Mouse (Mus musculus): ENCODE measurements at regions not wholly inside any gene's neighbourhood (a gene's known extent, or its start where the extent isn't known, plus 50 kb on each side); places are given as distances from the start of the nearest gene placed in this dataset.

DNA sequence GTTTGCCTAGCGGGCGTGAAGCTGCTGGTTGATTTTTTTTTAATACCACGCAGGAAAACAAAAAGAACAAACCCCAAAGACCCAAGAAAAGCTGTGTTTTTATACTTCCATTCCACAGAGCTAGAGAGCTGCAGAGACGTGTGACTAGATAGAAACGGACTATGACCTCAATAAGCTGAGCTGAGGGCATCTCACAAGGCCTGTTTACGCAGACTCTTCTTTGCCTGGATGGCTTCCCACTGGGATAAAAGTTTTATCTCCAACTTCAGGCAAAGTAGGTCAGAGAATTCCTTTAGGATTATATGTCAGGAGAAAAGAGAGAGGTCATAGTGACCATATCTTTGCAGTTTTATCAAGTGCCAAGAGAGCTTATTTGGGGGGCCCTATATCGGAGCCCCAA lies 199.4 kb downstream of the Mreg start:
- H3K9me3 ChIP-seq (ENCODE audit: control insufficient read depth, low read length): no peaks in the 10 kb centered on the region
- no peak overlapping the region for H3K4me3 ChIP-seq (ENCODE audit: low read length)
- H3K27ac ChIP-seq (ENCODE audit: low read depth, low read length): no peak overlapping the region
- no peaks in the 10 kb centered on the region for H3K27me3 ChIP-seq (replicated peaks; ENCODE audit: control insufficient read depth, insufficient read depth, low read length)
- no peak for ATAC-seq
- no peak overlapping the region for H3K4me2 ChIP-seq (ENCODE audit: low read length)
- H3K4me1 ChIP-seq (ENCODE audit: control insufficient read depth, insufficient read depth, low read depth, low read length): no peaks in the 10 kb centered on the region
- H3K36me3 ChIP-seq (ENCODE audit: control insufficient read depth, insufficient read depth, low read length): no peaks in the 10 kb centered on the region
- no peak overlapping the region for H3K9ac ChIP-seq (ENCODE audit: low read depth, low read length)
- 70% methylated on average over 7 of the region's 7 CpGs for WGBS

DNA sequence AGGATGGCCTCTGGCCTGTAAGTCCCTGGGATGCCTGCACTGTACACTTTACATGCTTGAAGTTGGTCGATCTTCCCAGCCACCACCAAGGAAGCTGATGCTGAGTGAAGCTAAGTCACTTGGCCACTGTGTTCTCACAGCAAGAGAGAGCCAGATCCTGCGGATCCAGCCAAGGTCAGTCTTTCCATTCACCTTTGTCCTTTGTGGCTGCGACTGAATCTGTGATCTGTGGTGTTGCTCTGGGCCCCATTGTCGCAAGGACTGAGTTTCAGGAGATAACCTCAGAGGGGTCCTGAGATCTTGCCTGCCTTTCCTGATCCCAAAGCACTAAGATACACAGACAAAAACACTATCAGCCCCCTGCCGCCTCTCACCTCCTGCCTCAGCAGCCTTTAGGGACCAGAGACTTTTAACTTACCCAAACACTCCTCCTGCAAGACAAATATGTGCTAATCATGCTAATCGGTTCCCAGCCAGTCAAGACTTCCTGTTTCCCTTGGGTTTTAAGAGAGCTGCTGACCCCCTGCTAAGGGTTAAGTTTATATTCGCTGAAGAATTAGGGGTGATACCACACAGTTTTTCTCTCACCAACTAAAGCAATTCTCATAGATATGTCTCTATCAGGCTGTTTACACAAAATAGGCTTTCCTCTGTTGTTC lies 202.7 kb downstream of the Mreg start:
- WGBS: 58% methylated on average over 7 of the region's 7 CpGs
- Histone ChIP-seq H3K4me3 (ENCODE audit: low read length) (no peak overlapping the region), H3K9ac (ENCODE audit: low read depth, low read length) (no peak overlapping the region), H3K36me3 (ENCODE audit: control insufficient read depth, insufficient read depth, low read length) (no peaks in the 10 kb centered on the region), H3K27ac (ENCODE audit: low read depth, low read length) (no peak overlapping the region), H3K4me1 (ENCODE audit: control insufficient read depth, insufficient read depth, low read depth, low read length) (no peaks in the 10 kb centered on the region), H3K9me3 (ENCODE audit: control insufficient read depth, low read length) (no peaks in the 10 kb centered on the region), H3K27me3 (replicated peaks; ENCODE audit: control insufficient read depth, insufficient read depth, low read length) (no peaks in the 10 kb centered on the region), H3K4me2 (ENCODE audit: low read length) (no peak overlapping the region)
- no peak for ATAC-seq

DNA sequence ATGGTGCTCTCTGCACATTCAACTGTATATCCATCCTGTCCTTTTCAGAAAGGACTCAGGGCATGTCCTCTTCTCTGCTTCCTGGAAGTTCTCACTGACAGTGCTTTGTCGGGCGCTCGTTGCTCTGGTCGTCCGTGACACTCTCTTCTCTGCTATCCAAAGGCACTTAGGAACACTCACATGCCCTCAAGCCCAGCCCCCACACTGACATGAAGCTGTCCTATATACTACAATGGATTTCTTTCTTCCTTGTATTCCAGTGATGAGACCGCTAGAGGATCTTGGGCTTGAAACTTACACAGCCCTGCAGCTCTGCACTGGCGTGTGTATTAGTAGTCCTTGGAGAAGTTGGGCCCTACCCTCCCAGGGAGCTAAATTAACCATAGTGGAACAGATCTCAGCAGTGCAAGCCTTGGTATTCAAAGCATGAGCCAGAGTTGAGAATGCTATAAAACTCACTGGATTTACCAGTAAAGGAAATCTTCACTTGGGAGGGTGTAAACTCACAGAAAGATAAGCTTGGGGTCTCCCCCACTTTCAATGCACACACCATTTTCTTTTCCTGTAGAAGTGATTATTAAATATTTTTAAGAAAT lies 205.3 kb downstream of the Mreg start:
- no peaks in the 10 kb centered on the region for H3K4me1 ChIP-seq (ENCODE audit: control insufficient read depth, insufficient read depth, low read depth, low read length)
- H3K4me2 ChIP-seq (ENCODE audit: low read length): no peak overlapping the region
- WGBS: 56% methylated on average over 7 of the region's 7 CpGs
- H3K4me3 ChIP-seq (ENCODE audit: low read length): no peak overlapping the region
- H3K36me3 ChIP-seq (ENCODE audit: control insufficient read depth, insufficient read depth, low read length): no peaks in the 10 kb centered on the region
- no peak overlapping the region for H3K9ac ChIP-seq (ENCODE audit: low read depth, low read length)
- H3K9me3 ChIP-seq (ENCODE audit: control insufficient read depth, low read length): no peaks in the 10 kb centered on the region
- H3K27ac ChIP-seq (ENCODE audit: low read depth, low read length): no peak overlapping the region
- no peaks in the 10 kb centered on the region for H3K27me3 ChIP-seq (replicated peaks; ENCODE audit: control insufficient read depth, insufficient read depth, low read length)
- no peak for ATAC-seq

DNA sequence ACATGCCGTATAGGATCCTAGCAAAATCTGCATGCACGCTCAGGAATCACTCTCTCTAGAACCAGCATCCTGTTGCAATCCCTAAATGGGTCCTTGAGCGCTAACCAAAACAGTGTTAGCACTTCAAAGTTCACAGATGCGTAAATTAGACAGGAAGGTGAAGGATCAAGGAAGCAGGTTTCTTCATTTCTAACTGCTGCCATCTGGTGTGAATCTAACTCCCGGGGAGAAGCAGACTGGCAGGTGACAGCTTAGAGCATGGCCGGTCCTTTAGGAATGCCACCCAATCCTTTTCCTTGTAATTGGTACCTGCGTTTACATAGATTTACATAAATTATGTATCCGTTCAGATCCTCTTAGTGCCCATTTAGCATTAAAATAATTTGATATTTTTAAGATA lies 206.2 kb downstream of the Mreg start:
- no peaks in the 10 kb centered on the region for H3K9me3 ChIP-seq (ENCODE audit: control insufficient read depth, low read length)
- H3K4me2 ChIP-seq (ENCODE audit: low read length): no peak overlapping the region
- WGBS: 42% methylated on average over 8 of the region's 8 CpGs
- H3K36me3 ChIP-seq (ENCODE audit: control insufficient read depth, insufficient read depth, low read length): no peaks in the 10 kb centered on the region
- H3K9ac ChIP-seq (ENCODE audit: low read depth, low read length): no peak overlapping the region
- no peak overlapping the region for H3K4me3 ChIP-seq (ENCODE audit: low read length)
- no peaks in the 10 kb centered on the region for H3K27me3 ChIP-seq (replicated peaks; ENCODE audit: control insufficient read depth, insufficient read depth, low read length)
- H3K4me1 ChIP-seq (ENCODE audit: control insufficient read depth, insufficient read depth, low read depth, low read length): no peaks in the 10 kb centered on the region
- ATAC-seq: no peak; the same call in 1 of the 2 replicates
- H3K27ac ChIP-seq (ENCODE audit: low read depth, low read length): no peak overlapping the region

DNA sequence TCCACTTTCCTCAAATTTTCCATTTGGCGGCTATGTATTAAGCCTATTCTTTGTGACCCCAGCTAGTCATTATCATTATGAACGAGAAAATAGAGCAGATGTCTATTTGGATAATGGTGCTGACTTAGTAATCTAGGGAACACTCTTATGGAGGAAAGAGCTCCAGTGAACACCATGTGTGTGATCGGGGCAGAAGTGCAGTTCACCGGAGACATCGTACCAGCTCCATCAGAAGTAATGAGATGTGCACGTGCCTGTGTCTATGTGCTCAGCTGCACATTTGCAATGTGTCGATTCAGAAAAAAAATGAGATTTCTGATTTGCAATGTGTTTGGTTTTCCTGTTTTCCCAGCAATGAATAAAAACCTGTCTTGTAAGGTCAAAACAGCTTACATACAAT lies 206.6 kb downstream of the Mreg start:
- no peak overlapping the region for H3K9ac ChIP-seq (ENCODE audit: low read depth, low read length)
- H3K36me3 ChIP-seq (ENCODE audit: control insufficient read depth, insufficient read depth, low read length): no peaks in the 10 kb centered on the region
- ATAC-seq: no peak
- no peak overlapping the region for H3K4me3 ChIP-seq (ENCODE audit: low read length)
- H3K9me3 ChIP-seq (ENCODE audit: control insufficient read depth, low read length): no peaks in the 10 kb centered on the region
- H3K27ac ChIP-seq (ENCODE audit: low read depth, low read length): no peak overlapping the region
- no peaks in the 10 kb centered on the region for H3K27me3 ChIP-seq (replicated peaks; ENCODE audit: control insufficient read depth, insufficient read depth, low read length)
- 61% methylated on average over 7 of the region's 7 CpGs for WGBS
- H3K4me2 ChIP-seq (ENCODE audit: low read length): no peak overlapping the region
- no peaks in the 10 kb centered on the region for H3K4me1 ChIP-seq (ENCODE audit: control insufficient read depth, insufficient read depth, low read depth, low read length)

DNA sequence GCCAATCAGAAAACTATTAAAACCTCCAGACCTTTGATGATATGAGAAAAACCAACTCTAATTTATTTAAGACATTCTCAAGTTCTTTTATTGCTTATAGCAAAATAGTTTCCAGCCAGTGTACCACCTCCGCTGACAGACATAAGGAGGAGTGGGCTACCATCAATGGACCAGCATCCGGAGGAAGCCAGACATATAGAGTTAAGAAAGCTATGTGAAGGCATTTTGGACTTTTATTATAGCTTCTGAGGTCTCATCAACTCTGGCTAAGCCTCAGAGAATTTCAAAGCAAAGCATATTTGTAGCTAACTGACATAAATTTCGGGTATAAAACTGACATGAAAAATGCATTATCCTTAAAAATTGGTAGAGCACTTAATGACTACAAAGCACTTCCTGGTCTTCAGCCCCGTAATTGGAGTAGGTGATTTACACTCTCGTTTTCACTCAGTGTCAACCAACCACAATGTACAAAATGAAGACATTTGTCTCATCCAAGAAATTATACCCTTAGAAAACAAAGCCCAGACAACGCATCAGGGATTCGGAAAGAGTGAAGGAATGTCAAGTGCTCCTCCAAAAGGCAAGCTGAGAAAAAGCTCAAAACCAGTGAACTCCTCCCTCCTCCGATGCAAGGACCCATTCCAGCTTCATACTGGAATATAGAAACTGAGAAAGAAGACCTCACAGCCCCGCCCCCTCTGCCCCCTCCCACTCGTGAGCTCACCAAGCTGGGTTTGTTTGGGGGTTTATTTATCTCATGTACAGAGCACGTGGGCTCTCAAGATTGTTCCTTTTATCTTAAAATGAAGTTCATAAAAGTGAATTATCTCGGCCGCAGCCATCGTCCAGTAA lies 208.5 kb downstream of the Mreg start:
- no peak overlapping the region for H3K27ac ChIP-seq (ENCODE audit: low read depth, low read length)
- WGBS: 85% methylated on average over 14 of the region's 14 CpGs
- no peaks in the 10 kb centered on the region for H3K36me3 ChIP-seq (ENCODE audit: control insufficient read depth, insufficient read depth, low read length)
- no peak overlapping the region for H3K4me2 ChIP-seq (ENCODE audit: low read length)
- H3K9ac ChIP-seq (ENCODE audit: low read depth, low read length): no peak overlapping the region
- no peak for ATAC-seq
- no peak overlapping the region for H3K4me3 ChIP-seq (ENCODE audit: low read length)
- H3K4me1 ChIP-seq (ENCODE audit: control insufficient read depth, insufficient read depth, low read depth, low read length): no peaks in the 10 kb centered on the region
- no peaks in the 10 kb centered on the region for H3K27me3 ChIP-seq (replicated peaks; ENCODE audit: control insufficient read depth, insufficient read depth, low read length)
- H3K9me3 ChIP-seq (ENCODE audit: control insufficient read depth, low read length): no peaks in the 10 kb centered on the region

DNA sequence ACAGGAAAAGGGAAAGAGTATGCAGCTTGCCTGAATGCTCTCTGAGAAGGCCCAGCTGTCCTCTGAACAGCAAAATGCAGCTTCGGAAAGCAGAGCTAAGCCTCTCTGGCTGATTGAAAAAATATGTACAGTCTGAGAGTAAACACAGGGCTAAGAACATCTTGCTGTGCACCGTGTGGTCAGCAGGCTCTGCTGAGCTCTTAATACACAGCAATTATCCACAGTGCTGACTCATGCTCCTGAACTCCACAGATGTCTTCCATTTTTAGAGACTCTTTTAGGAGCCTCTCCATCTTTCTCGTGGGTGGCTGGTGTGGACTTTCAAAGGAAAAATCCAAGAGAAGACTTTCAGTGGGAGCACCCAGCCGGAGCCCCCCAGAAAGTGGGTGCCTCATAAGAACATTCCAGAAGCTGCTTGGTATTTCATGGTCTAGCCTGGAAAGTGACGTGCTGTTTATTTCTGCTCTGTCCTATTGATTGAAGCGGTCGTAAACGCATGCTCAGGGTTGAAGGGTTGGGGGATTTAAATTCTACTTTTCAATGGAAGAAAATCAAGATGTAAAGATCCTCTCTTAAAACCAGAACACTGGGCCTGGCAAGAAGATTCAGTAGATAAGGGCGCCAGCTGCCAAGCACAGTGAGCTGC lies 209.5 kb downstream of the Mreg start:
- no peak overlapping the region for H3K4me3 ChIP-seq (ENCODE audit: low read length)
- H3K9ac ChIP-seq (ENCODE audit: low read depth, low read length): no peak overlapping the region
- no peak overlapping the region; the same call in 1 of the 2 replicates for H3K27ac ChIP-seq (ENCODE audit: low read depth, low read length)
- H3K9me3 ChIP-seq (ENCODE audit: control insufficient read depth, low read length): no peaks in the 10 kb centered on the region
- H3K4me2 ChIP-seq (ENCODE audit: low read length): no peak overlapping the region
- ATAC-seq: peak; percentile 67
- no peaks in the 10 kb centered on the region for H3K27me3 ChIP-seq (replicated peaks; ENCODE audit: control insufficient read depth, insufficient read depth, low read length)
- WGBS: 85% methylated on average over 9 of the region's 9 CpGs
- H3K36me3 ChIP-seq (ENCODE audit: control insufficient read depth, insufficient read depth, low read length): no peaks in the 10 kb centered on the region
- H3K4me1 ChIP-seq (ENCODE audit: control insufficient read depth, insufficient read depth, low read depth, low read length): no peaks in the 10 kb centered on the region

DNA sequence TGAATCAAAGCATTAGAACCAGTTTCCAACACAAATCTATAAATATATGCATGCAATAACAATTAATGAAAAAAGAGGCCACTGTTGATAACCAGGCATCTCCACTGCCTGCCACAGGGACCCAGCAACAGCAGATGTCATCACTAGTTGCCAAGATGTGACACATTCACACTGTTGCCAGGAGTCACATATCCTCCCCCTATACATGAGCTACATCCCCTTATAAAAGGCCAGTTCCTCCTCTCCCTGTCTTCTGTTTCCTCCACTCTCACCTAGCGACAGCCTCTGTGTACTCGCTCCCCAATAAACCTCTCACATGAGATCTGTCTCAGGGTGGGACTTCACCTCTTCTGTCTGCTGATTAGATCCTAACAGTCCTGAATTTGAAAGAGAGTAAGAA lies 211.4 kb downstream of the Mreg start:
- Histone ChIP-seq H3K9ac (ENCODE audit: low read depth, low read length) (no peak overlapping the region), H3K27me3 (replicated peaks; ENCODE audit: control insufficient read depth, insufficient read depth, low read length) (no peaks in the 10 kb centered on the region), H3K4me3 (ENCODE audit: low read length) (no peak overlapping the region), H3K36me3 (ENCODE audit: control insufficient read depth, insufficient read depth, low read length) (no peaks in the 10 kb centered on the region), H3K27ac (ENCODE audit: low read depth, low read length) (no peak overlapping the region), H3K9me3 (ENCODE audit: control insufficient read depth, low read length) (no peaks in the 10 kb centered on the region), H3K4me2 (ENCODE audit: low read length) (no peak overlapping the region), H3K4me1 (ENCODE audit: control insufficient read depth, insufficient read depth, low read depth, low read length) (0 out of 2 replicates have a peak, but pooled peaks cover 2% of the 10 kb centered on the region)
- WGBS: 84% methylated on average over 2 of the region's 2 CpGs
- no peak for ATAC-seq

DNA sequence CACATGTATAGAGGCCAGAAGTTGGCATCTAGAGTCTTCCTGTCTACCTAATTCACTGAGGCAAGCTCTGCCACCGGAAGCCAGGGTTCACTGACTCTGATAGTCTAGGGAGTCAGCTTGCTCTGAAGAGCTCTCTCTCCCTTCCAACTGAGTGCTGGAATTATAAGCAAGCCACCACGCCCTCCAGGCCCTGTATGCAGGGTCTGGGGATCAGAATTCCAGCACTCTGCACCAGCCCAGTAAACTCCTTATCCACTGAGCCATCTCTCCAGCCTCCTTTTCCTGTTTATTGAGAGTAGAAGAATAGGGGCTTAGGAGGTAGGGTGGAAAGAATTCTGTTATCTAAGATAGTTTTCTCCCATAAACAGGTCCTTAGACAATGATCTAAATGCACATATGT lies 215.3 kb downstream of the Mreg start:
- WGBS: 82% methylated on average over 2 of the region's 2 CpGs
- 0 out of 2 replicates have a peak, but pooled peaks cover 2% of the 10 kb centered on the region for H3K4me1 ChIP-seq (ENCODE audit: control insufficient read depth, insufficient read depth, low read depth, low read length)
- no peak overlapping the region for H3K4me2 ChIP-seq (ENCODE audit: low read length)
- no peaks in the 10 kb centered on the region for H3K9me3 ChIP-seq (ENCODE audit: control insufficient read depth, low read length)
- H3K4me3 ChIP-seq (ENCODE audit: low read length): no peak overlapping the region
- no peaks in the 10 kb centered on the region for H3K36me3 ChIP-seq (ENCODE audit: control insufficient read depth, insufficient read depth, low read length)
- no peak overlapping the region for H3K9ac ChIP-seq (ENCODE audit: low read depth, low read length)
- no peaks in the 10 kb centered on the region for H3K27me3 ChIP-seq (replicated peaks; ENCODE audit: control insufficient read depth, insufficient read depth, low read length)
- no peak overlapping the region for H3K27ac ChIP-seq (ENCODE audit: low read depth, low read length)
- ATAC-seq: no peak

All from hindbrain, embryonic 16.5 days (tissue).